14 mouse cellular contexts compared by ENCODE assay signal in the genomic region with DNA sequence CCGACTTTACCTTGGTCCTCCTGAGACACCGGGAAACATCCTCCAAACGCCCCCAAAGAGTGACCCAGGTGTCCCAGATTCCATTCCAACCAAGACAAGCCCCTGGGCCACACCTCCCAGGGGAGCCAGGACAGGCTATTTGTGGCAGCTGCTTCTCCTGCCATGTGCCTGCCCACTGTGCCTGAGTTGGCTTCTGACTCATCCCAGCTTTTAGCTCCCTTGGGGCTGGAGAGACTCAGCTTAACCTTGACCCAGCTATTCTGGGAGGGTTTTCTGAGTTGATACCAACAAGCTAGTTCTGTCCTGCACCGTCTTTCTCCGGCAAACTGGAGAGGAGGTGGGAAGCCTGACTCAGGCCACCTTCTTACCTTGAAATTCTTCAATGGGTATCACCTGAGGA. TPM values are rescaled to one million over a fixed set of nuclear protein-coding genes. Genes with fewer than 3 reads are reported as not detected.
A peak's percentile ranks its signal among the peaks of the same experiment; 100 is the strongest.
DNase-seq lines count a peak whose midpoint lies in the region; TF ChIP-seq lines count a peak whose summit lies in the region.
"Had no signal": no experiment of that assay in that cellular context is flagged by ENCODE, and none has a peak within 500 bp of the region (broad histone marks: within the 10 kb centered on the region; RNA-seq: fewer than 3 reads in every experiment).

No protein-coding gene starts in this region.

- H3K27ac ChIP-seq in gastrocnemius, adult 2 months: peak overlapping the region; percentile 86
- no peak overlapping the region for H3K27ac ChIP-seq in heart, embryonic 10.5 days
- H3K27ac ChIP-seq: heart, embryonic 13.5 days; hindbrain, embryonic 13.5 days; liver, embryonic 15.5 days had no signal

- H3K36me3 ChIP-seq in heart, embryonic 10.5 days: no peaks in the 10 kb centered on the region
- H3K36me3 ChIP-seq: heart, embryonic 13.5 days; hindbrain, embryonic 13.5 days; liver, embryonic 15.5 days had no signal

- peaks cover 79% of the 10 kb centered on the region for H3K27me3 ChIP-seq in heart, embryonic 10.5 days (ENCODE audit: insufficient read depth, poor library complexity, severe bottlenecking)

- TF ChIP-seq CTCF in gastrocnemius, adult 2 months (IDR thresholded peaks at IDR 0.05): no peak

- DNase-seq in gastrocnemius, adult 2 months: peak; percentile 71
- DNase-seq in gastrocnemius, postnatal 36 days: no peak
- peak; percentile 73 for DNase-seq in heart, embryonic 10.5 days (ENCODE audit: low spot score)
- DNase-seq in heart, postnatal 25 days (ENCODE audit: low spot score): no peak
- peak; percentile 87 for DNase-seq in adrenal gland, adult 2 months
- peak; percentile 58 for DNase-seq in skeletal muscle tissue, adult 2 months (ENCODE audit: low read depth, low spot score)
- no peak for DNase-seq in kidney, adult 8-10 months
- DNase-seq: cerebellum, postnatal 10 days; lung, postnatal 10 days; thymus, postnatal 14 days had no signal

- intact Hi-C loops in gastrocnemius, adult 2 months (cut with DNase I): loop anchor here (5.0 kb wide), 1 partner anchor 219 kb away; no protein-coding TSS in a partner anchor
- intact Hi-C loops in gastrocnemius, postnatal 36 days (cut with DNase I): no loop called here
- intact Hi-C loops in heart, postnatal 25 days (cut with DNase I): no loop called here

- no peaks in the 10 kb centered on the region for H3K9me3 ChIP-seq in heart, embryonic 10.5 days
- H3K9me3 ChIP-seq: heart, embryonic 13.5 days; hindbrain, embryonic 13.5 days; liver, embryonic 15.5 days; megakaryocyte, embryonic 14.5 days had no signal

- peaks cover 16% of the 10 kb centered on the region for H3K4me1 ChIP-seq in heart, embryonic 10.5 days

- peak overlapping the region; percentile 55 for H3K4me3 ChIP-seq in gastrocnemius, adult 2 months
- H3K4me3 ChIP-seq in heart, embryonic 10.5 days: no peak overlapping the region
- H3K4me3 ChIP-seq: heart, embryonic 13.5 days; hindbrain, embryonic 13.5 days; liver, embryonic 15.5 days; megakaryocyte, embryonic 14.5 days had no signal

- 69% methylated on average over 5 of the region's 5 CpGs for WGBS in heart, embryonic 10.5 days

RNA-seq across cellular contexts. Expression of a gene that starts 54.4 kb away (rescaled TPM):
- 10 to 100 TPM; 25.0 to 27.0 TPM for total RNA-seq in gastrocnemius, adult 2 months (2021)
- total RNA-seq in gastrocnemius, postnatal 36 days (2021): 10 to 100 TPM; 36.0 to 37.7 TPM
- polyA plus RNA-seq in heart, embryonic 10.5 days (2016; fragmentation: Nextera tagmentation; extraction: Ambion mirVana): 0.20 and 0.87 TPM in 2 replicates
- 1 to 10 TPM; 4.6 to 5.8 TPM for total RNA-seq in heart, postnatal 25 days (2021)
- 10 to 100 TPM; 36.0 to 55.7 TPM for total RNA-seq in adrenal gland, adult 2 months (2021)
- polyA plus RNA-seq in adrenal gland, adult 2 months (2012; rRNA removed): 190 and 200 TPM in 2 replicates

Comparison
In these comparisons a context has a peak if more than half of its experiments do, and no peak if none do; other contexts are left out.
1. DNase-seq: peak in gastrocnemius, adult 2 months (single experiment), heart, embryonic 10.5 days (single experiment), adrenal gland, adult 2 months (single experiment) and skeletal muscle tissue, adult 2 months (single experiment); none in gastrocnemius, postnatal 36 days (0 of 2), heart, postnatal 25 days (single experiment) and kidney, adult 8-10 months (0 of 2).